Mouse (Mus musculus): Measurements from ENCODE around the gene Macf1. TPM values are rescaled to one million over a fixed set of nuclear protein-coding genes. Genes with fewer than 3 reads are reported as not detected.

The Macf1 gene
- polyA plus RNA-seq, 2 experiments, result 79.8 to 103 TPM

DNA sequence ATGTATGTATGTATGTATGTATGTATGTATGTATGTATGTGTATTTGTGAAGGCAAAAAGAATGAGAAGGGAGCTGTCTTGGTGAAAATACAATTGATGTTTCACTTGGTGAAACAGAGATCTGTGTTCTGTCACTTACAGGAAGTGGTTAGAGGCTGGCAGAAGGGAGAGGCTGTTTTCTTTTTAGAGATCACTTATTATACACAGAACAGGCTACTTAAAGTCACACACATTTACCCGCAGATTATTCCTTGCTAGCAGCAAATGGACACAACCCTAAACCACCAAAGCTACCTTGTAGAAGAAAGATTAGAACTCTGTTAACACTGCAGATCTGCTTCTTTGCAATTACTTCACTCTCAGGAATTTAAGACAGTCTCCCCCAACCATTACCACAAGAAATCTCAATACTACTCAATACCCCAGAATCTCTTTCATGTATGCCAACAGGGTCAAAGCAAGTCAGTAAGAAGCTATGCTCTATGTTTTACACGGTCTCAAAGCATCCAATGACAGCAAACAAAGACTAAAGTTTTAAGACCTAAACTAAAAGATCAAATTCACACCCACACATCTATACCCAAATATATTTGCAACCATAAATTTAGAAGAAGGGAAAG lies 106.6 kb downstream of the Macf1 start:
- H3K9me3 ChIP-seq (ENCODE audit: control insufficient read depth, low read length), result no peaks in the 10 kb centered on the region
- peaks cover 11% of the 10 kb centered on the region for H3K4me1 ChIP-seq (ENCODE audit: control insufficient read depth, insufficient read depth, low read length)
- 63% methylated on average over 2 of the region's 2 CpGs for WGBS
- ATAC-seq (ENCODE audit: low FRiP score, low read depth) (no peak), DNase-seq (ENCODE audit: low spot score) (no peak)
- H3K9ac ChIP-seq (ENCODE audit: low read depth, low read length, severe bottlenecking), result no peak overlapping the region
- H3K36me3 ChIP-seq (ENCODE audit: control insufficient read depth, insufficient read depth, low read length), result no peaks in the 10 kb centered on the region
- no peak for TF ChIP-seq POLR2A (IDR thresholded peaks at IDR 0.05; ENCODE audit: borderline replicate concordance, extremely low read depth, insufficient read depth, insufficient read length)
- H3K4me3 ChIP-seq (replicated peaks; ENCODE audit: low read length), result no peak overlapping the region
- no peak overlapping the region for H3K27ac ChIP-seq (replicated peaks; ENCODE audit: low read depth, low read length)
- no peaks in the 10 kb centered on the region for H3K27me3 ChIP-seq (ENCODE audit: control insufficient read depth, insufficient read depth, low read length)
- no peak overlapping the region for H3K4me2 ChIP-seq (replicated peaks; ENCODE audit: low read depth, low read length, severe bottlenecking)

DNA sequence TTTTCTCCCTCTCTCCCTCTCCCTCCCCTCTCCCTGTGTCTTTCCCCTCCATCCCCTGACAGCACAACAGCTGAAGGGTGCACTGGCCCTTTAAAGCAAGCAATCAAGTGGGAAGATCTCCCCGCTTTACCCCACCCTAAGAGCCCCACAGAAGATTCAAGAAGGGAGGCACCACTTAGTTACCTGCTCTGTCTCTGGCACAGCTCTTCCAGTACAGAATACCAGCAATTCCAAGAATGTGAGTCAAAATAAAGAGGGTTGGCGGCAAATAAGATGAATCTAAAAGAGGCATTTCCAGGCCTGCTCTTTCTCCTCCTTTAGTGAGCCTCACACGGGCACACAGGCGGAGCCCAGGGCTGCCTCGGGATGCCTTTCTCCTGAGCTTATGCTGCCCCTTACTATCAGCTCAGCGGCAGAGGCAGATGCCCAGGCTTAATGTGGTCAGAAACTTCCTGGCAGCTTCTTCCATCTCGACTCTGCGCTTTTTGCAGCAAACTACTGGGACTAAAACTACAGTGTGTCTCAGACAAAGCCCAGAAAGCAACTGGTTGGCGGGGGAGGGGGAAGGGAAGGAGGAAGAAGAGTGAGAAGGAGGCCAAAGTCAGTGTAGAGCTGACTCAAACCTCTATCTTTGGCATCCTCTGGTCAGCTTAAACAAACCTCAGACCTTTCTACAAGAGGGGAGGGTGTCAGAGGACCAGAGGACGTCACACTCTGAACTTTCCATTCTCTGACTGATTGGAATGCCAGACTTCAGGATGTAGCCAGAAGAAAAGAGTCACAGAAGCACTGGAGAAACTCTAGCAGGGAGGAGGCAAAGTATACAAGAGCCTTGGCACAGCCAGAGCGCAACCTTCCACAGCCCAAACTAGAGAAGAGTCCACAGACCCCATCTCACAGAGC lies 111.5 kb downstream of the Macf1 start:
- WGBS, result 14% methylated on average over 11 of the region's 11 CpGs
- H3K9me3 ChIP-seq (ENCODE audit: control insufficient read depth, low read length), result no peaks in the 10 kb centered on the region
- peak overlapping the region; percentile 92 for H3K27ac ChIP-seq (replicated peaks; ENCODE audit: low read depth, low read length)
- ATAC-seq (ENCODE audit: low FRiP score, low read depth), result peak; percentile 69
- peak overlapping the region; percentile 30 for H3K4me3 ChIP-seq (replicated peaks; ENCODE audit: low read length)
- H3K27me3 ChIP-seq (ENCODE audit: control insufficient read depth, insufficient read depth, low read length), result no peaks in the 10 kb centered on the region
- no peaks in the 10 kb centered on the region for H3K36me3 ChIP-seq (ENCODE audit: control insufficient read depth, insufficient read depth, low read length)
- peak overlapping the region; percentile 49 for H3K4me2 ChIP-seq (replicated peaks; ENCODE audit: low read depth, low read length, severe bottlenecking)
- peak overlapping the region; percentile 55 for H3K9ac ChIP-seq (ENCODE audit: low read depth, low read length, severe bottlenecking)
- H3K4me1 ChIP-seq (ENCODE audit: control insufficient read depth, insufficient read depth, low read length), result peaks cover 14% of the 10 kb centered on the region
- peak; percentile 64 for DNase-seq (ENCODE audit: low spot score)
- TF ChIP-seq POLR2A (IDR thresholded peaks at IDR 0.05; ENCODE audit: borderline replicate concordance, extremely low read depth, insufficient read depth, insufficient read length), result no peak

DNA sequence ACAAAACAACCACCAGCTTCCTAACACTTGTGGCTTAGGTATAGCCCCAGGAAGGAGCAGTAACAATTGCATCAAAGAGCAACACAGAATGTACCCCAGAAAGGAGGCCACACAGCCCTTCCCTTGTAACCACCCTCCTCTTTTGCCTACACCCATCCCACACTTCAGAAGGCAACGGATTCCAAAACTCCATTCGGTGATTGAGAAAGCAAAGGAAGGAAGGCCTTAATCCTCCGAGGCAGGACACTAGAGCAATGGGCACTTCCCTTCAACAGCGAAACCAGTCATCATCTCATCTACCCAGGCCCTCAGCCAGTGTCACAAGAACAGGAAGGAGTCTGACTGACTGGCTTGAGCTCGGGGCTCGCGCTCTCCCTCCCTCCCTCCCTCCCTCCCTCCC lies 112.3 kb downstream of the Macf1 start:
- H3K4me1 ChIP-seq (ENCODE audit: control insufficient read depth, insufficient read depth, low read length), result peaks cover 14% of the 10 kb centered on the region
- no peak for ATAC-seq (ENCODE audit: low FRiP score, low read depth)
- no peak for TF ChIP-seq POLR2A (IDR thresholded peaks at IDR 0.05; ENCODE audit: borderline replicate concordance, extremely low read depth, insufficient read depth, insufficient read length)
- H3K4me3 ChIP-seq (replicated peaks; ENCODE audit: low read length), result no peak overlapping the region
- no peak for DNase-seq (ENCODE audit: low spot score)
- 19% methylated on average over 7 of the region's 7 CpGs for WGBS
- H3K27me3 ChIP-seq (ENCODE audit: control insufficient read depth, insufficient read depth, low read length), result no peaks in the 10 kb centered on the region
- H3K27ac ChIP-seq (replicated peaks; ENCODE audit: low read depth, low read length), result no peak overlapping the region
- no peaks in the 10 kb centered on the region for H3K36me3 ChIP-seq (ENCODE audit: control insufficient read depth, insufficient read depth, low read length)
- H3K4me2 ChIP-seq (replicated peaks; ENCODE audit: low read depth, low read length, severe bottlenecking), result no peak overlapping the region
- H3K9ac ChIP-seq (ENCODE audit: low read depth, low read length, severe bottlenecking), result no peak overlapping the region
- H3K9me3 ChIP-seq (ENCODE audit: control insufficient read depth, low read length), result no peaks in the 10 kb centered on the region

GRCm38 (mm10) chr4:123565291-123565861 lies 118.8 kb downstream of the Macf1 start:
- no peak for DNase-seq (ENCODE audit: low spot score)
- TF ChIP-seq POLR2A (IDR thresholded peaks at IDR 0.05; ENCODE audit: borderline replicate concordance, extremely low read depth, insufficient read depth, insufficient read length), result no peak
- H3K27ac ChIP-seq (replicated peaks; ENCODE audit: low read depth, low read length), result no peak overlapping the region
- H3K27me3 ChIP-seq (ENCODE audit: control insufficient read depth, insufficient read depth, low read length), result no peaks in the 10 kb centered on the region
- no peaks in the 10 kb centered on the region for H3K36me3 ChIP-seq (ENCODE audit: control insufficient read depth, insufficient read depth, low read length)
- H3K4me1 ChIP-seq (ENCODE audit: control insufficient read depth, insufficient read depth, low read length), result peaks cover 9% of the 10 kb centered on the region; the same call in 1 of the 2 replicates
- H3K9ac ChIP-seq (ENCODE audit: low read depth, low read length, severe bottlenecking), result no peak overlapping the region
- H3K4me2 ChIP-seq (replicated peaks; ENCODE audit: low read depth, low read length, severe bottlenecking), result no peak overlapping the region
- H3K4me3 ChIP-seq (replicated peaks; ENCODE audit: low read length), result no peak overlapping the region
- no peaks in the 10 kb centered on the region for H3K9me3 ChIP-seq (ENCODE audit: control insufficient read depth, low read length)
- WGBS, result 47% methylated on average over 7 of the region's 7 CpGs
- no peak for ATAC-seq (ENCODE audit: low FRiP score, low read depth)

DNA sequence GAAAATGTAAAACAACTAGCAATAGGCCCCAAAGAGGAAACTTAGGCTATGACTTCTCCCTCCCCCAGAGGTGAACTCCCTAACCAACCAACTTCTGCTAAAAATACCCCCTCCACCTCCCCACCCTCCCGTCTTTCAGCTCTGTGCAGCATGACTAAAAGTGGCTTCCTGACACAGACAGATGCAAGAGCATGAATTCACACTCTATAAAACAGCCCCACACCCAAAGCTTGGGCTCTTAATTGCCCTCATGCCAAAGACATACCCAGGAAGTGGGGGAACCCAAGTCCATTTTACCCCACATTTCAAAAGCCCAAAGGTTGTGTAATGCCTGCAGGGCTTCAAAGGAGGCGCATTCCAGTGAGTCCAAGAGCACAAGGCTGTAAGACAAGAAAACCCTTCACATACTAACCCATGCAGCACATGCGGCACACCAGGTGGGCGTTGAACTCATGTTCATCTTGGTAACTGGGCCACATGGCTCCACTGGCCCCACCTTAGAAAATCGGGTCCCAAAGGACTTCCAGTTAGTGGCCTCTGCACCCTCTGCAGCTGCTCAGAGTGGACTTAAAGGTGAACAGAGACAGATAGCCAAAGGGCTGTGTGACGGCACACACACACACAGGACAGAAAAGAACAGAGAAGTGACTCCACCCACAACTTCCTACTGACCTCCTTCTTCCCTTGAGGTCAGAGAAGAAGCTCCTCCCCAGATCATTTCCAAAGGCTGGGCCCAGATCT lies 119.9 kb downstream of the Macf1 start:
- ATAC-seq (ENCODE audit: low FRiP score, low read depth), result no peak
- no peaks in the 10 kb centered on the region for H3K9me3 ChIP-seq (ENCODE audit: control insufficient read depth, low read length)

More for the DNA sequence above, 119.9 kb downstream of the Macf1 start:
- 48% methylated on average over 6 of the region's 6 CpGs for WGBS
- no peak overlapping the region for H3K4me2 ChIP-seq (replicated peaks; ENCODE audit: low read depth, low read length, severe bottlenecking)
- no peaks in the 10 kb centered on the region for H3K36me3 ChIP-seq (ENCODE audit: control insufficient read depth, insufficient read depth, low read length)
- H3K9ac ChIP-seq (ENCODE audit: low read depth, low read length, severe bottlenecking), result no peak overlapping the region
- H3K27ac ChIP-seq (replicated peaks; ENCODE audit: low read depth, low read length), result no peak overlapping the region
- TF ChIP-seq POLR2A (IDR thresholded peaks at IDR 0.05; ENCODE audit: borderline replicate concordance, extremely low read depth, insufficient read depth, insufficient read length), result no peak
- H3K4me1 ChIP-seq (ENCODE audit: control insufficient read depth, insufficient read depth, low read length), result peaks cover 9% of the 10 kb centered on the region; the same call in 1 of the 2 replicates
- no peak overlapping the region for H3K4me3 ChIP-seq (replicated peaks; ENCODE audit: low read length)
- DNase-seq (ENCODE audit: low spot score), result no peak
- no peaks in the 10 kb centered on the region for H3K27me3 ChIP-seq (ENCODE audit: control insufficient read depth, insufficient read depth, low read length)

All from limb, embryonic 14.5 days (tissue).